Mouse (Mus musculus) CH12.LX (cell line): ENCODE results near the gene Rbbp5.

ENCODE experiments used
- CTCF ChIP-seq, 2 experiments: IDR thresholded peaks in 1 of 2; conservative IDR thresholded peaks in 1 of 2; 2 replicates each; pipeline ENCODE4 v1.5.1; 2011 to 2012; ENCODE audit warnings: low read depth in 2 of 2, low read length in 2 of 2, improper control_type of control experiment in 1 of 2, inconsistent platforms in 1 of 2, mild to moderate bottlenecking in 1 of 2, moderate library complexity in 1 of 2
- E2F4 ChIP-seq: IDR thresholded peaks from 2 replicates; pipeline ENCODE4 v1.6.1; 2011; ENCODE audit warnings: low read depth, low read length, improper control_type of control experiment; ENCODE audit not compliant: insufficient replicate concordance
- EP300 ChIP-seq: IDR thresholded peaks from 2 replicates; pipeline ENCODE4 v1.6.1; 2011; ENCODE audit warnings: low read length, improper control_type of control experiment
- MXI1 ChIP-seq: IDR thresholded peaks from 2 replicates; pipeline ENCODE4 v1.6.1; 2011; ENCODE audit warnings: mild to moderate bottlenecking, low read depth, low read length, improper control_type of control experiment
- NELFE ChIP-seq: IDR thresholded peaks from 2 replicates; pipeline ENCODE4 v1.6.1; 2011; ENCODE audit warnings: low read depth, low read length, improper control_type of control experiment
- TCF12 ChIP-seq: IDR thresholded peaks from 2 replicates; pipeline ENCODE4 v1.6.1; 2014; ENCODE audit warnings: low read depth, mild to moderate bottlenecking, inconsistent platforms, low read length, improper control_type of control experiment

DNA sequence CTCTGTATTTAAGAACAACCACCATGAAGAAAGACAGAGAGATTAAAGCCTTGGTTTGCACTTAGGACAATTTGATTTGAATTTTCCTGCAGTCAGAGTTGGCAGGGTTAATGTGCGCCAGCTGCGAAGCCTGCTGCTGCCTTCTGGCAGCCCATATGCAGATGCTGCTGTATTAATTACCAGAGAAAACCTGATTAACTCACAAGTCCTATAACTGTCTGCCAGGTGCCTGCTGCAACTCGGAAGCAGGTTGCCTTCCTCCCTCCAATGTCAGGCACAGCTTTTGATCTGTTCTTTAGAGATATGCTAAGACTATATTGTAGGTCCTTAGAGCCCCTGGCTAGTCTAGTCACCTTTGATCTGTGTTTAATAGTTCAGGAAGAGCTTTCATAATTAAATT lies 46.3 kb upstream of the Rbbp5 start:
- TF ChIP-seq E2F4 (no peak), CTCF (conservative IDR thresholded peaks at IDR 0.05 in 1 of 2, IDR thresholded peaks at IDR 0.05 in 1 of 2; ENCODE audit: low read depth in 2 of 2, low read length in 2 of 2) (no peak), TCF12 (no peak), NELFE (no peak), EP300 (no peak), MXI1 (no peak)
